Mouse (Mus musculus) CH12F3 (cell line): Measurements from ENCODE around the gene Ap3s2.

Experiments used
- in situ Hi-C: fragments of 300-500 bp; cut with MboI; formaldehyde crosslinking; loops from 2 replicates; pipeline ENCODE4 v1.14.3; 2020; ENCODE audit warnings: low sequenced_read_pairs

Gene Ap3s2

DNA sequence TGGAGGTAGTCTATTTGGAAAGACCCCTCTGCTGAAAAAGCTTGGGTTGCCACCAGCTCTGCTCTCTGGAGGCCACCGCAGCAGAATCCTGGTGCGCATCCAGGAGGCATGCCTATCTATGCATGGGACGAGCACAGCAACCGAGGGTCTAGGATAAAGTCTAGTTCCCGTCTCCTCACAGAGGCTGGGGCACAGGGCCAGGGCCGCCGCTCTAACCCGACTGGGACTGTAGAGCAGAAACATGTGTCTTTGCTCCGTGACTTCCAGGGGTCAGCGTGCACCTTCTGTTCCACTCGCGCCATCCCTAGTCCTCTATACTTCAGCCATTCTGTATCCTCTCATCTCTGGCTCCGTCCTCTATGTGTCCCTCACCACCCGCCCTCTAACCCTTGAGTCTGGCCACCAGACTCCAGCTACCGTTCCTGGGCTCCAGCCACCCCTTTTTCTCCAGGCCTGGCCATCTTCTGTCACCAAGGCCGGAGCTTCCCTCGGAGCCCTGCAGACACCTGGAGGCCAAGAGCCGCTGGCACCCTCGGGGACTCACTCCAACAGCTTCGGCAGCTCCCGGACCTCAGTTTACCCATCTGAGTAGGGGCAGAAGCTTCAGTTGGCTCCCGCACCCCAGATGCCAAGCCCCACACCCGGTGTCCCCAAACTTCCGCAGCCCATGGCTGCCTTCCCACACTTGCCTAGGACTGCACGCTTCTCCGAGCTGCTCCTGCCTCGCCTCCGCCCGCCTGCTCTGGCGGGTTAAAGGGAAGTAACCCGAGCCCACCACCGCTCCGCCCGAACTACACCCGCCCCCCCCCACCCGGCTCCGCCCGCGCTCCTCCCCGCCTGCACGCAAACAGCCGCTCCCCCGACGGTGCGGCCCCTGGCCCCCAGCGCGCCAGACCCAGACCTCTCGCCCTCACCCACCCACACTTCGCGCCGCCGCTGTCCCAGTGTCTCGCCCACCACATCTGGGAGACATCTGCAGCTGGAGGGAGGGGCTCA, 72.7 kb downstream of the Ap3s2 start:
- in situ Hi-C loops, result no loop called here

DNA sequence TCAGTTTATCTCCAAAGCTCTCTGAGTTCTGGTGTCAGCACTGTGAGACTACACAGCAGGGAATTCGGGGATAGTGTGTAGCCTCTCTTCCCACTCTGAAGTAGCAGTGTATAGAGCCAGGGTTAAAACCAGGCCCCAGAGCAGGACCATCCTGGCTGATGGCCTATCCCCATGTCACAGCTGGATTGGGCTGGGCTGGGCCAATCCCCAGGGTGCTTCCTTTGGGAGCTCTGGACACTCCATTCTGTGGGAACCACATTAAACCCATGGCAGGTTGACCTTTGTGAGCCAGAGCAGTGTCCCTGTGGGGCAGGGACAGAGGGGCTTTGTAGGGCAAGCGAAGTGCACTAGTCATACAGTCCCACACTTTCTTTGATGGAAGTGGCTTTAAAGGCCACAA, 74.1 kb downstream of the Ap3s2 start:
- in situ Hi-C loops, result no loop called here

DNA sequence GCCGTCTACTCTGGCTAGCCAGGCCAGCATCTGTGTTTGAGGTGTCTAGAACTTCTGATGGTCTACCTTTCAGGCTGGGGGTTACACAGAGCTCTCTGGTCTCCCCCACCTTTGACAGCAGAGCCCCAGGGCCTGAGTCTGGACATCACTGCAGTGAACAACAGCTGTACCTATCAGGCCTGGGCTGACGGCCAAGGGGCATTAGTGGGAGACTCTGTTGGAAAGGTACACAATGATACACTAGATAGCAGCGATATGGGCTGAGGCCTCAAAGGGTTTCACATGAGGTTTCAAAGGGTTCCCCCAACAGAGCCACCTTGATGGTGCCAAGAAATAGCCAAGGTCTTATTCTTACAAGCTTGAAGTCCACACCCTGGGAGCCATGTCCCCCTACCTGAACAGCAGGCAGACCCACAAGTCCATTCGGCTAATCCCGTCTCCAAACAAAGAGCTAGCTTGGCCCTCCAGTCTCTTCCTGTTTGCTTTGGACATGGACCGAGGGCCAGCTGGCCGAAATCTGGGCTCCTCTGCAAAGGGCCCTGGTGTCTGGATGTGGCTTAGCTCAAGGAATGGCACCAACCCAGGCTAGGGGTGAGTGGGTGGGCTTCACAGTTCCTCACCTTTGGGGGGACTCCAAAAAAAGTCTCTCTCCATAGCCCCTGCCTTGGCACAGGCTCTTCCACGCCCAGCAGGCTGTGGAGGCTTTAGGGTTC, 76.2 kb downstream of the Ap3s2 start:
- in situ Hi-C loops, result no loop called here

DNA sequence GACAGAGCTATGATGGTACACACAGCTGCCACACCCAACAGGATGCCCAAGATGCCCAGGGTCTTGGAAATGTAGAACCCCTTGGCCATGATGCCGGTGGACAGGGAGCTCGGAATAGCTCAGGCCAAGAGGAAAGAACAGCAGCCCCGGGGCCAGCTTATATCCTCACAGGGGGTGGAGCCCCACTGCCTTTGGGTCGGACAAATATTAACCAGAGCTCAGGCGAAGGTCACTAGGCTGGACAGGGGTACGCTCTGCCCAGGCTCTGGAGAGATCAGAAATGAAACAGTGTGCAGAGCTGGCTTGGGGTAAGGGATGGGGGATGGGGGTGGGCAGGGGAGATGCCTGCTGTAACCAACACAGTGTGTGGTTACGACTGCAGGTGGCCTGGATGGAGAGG, 78.3 kb downstream of the Ap3s2 start:
- in situ Hi-C loops, result no loop called here

DNA sequence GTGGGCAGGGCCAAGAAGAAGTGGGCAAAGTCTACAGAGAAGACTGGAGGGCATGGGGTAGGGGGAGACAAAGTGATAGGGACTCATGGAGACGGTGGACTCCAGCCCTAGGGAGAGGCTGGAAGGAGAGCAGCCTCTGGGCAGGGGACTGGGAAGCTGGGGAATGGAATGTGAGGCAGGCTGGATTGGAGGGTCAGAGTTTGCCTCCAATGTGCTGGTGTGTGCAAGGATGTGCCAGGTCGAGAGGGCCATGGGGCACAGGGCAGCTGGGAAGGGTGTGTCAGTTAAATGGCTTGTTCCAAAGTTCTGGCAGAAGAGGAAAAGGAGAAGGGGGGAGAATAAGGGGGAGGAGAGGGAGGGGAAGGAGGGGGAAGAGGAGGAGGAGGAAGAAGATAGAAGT, 83.2 kb downstream of the Ap3s2 start:
- in situ Hi-C loops, result no loop called here

DNA sequence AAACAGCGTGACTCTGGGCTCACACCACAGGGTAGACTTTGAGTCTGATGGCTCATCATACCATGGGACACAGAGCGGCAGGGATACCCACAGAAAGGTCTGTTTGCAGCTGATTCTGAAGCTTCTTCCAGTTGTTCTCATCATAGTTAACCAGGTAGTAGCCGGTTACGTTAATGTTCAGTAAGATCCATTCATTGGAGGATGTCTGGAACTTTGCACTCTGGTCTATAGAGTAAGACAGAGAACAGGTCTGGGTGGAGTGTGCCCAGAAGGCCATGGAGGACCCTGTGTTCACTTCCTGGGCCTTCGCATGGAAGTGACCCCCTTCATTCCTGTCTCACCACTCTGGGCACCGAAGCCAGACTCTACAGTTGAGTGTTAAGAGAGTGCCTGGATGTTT, 85.3 kb downstream of the Ap3s2 start:
- in situ Hi-C loops, result no loop called here

DNA sequence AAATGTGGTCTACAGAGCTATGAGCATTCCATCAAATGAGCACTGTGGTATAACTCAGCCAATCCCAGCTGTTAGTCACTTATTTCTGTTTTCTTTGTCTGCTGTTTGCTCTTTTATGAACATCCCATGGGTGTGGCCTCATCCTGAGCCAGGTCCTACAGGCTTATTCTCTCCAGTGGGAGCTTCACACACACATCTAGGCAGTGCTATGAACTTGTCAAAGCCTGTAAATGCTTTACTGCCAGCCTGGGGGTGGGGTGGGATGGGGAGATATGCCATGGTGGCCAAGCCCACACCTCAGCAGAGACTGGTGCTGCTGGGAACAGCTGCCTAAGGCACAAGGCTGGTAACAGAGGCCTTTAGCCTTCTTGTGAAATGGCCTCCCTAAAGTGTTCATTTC, 87.5 kb downstream of the Ap3s2 start:
- in situ Hi-C loops, result no loop called here

DNA sequence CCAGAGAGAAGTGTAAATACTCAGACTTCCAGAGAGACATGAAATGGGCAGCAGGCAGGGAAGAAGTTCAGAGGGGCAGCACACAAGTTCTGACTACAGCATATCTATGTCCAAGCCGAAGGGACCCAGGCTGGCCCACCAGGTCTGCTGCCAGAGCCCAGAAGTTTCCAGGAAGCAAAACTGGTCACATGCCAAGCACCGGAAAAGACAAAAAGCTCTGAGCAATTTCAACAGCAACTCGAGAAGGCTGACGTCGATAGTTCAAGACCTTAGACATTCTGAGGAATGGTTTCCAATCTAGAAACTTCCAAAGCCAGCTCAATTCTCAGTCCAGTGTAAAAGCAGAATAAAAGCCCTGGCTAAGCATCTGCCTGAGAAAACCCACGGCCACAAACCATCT, 88.9 kb downstream of the Ap3s2 start:
- in situ Hi-C loops, result no loop called here

DNA sequence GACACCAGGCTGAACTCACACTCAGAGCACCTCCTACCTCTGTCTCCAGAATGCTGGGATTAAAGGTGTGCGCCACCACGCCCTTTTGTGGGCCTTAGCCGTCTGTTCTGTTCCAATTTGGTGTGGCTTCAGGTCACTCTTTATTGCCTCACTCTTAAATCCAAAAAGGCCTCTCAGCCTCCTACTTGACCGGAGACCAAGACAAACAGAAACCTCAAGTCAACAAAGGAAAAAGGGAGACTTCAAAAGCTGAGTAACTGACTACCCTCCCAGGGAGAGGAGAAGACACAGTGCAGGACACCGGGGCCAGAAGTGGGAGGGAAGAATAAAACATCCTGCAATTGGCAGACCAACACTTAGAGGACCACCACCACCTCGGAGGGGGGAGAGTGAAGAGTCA, 89.3 kb downstream of the Ap3s2 start:
- in situ Hi-C loops, result no loop called here

DNA sequence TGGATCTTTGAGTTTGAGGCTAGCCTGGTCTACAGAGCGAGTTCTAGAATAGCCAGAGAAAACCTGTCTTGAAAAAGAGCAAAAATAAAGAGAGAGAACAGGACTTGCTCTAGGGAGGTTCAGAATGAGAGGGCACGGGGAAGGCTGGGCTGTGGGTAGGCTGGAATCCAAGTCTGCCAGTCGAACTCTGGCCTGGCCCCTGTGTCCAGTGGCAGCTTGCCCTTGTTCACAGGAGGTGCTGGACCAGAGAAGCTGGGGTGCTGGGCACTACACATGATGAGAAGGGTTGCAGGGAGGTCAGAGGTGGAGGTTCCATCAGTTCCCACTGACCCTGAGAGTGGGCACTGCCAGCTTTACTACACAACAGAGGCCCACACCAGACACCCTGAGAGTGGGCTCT, 92.1 kb downstream of the Ap3s2 start:
- in situ Hi-C loops, result no loop called here
